Mouse (Mus musculus) myocyte (in vitro differentiated cells): Measurements from ENCODE around the gene Nxf2. TPM values are rescaled to one million over a fixed set of nuclear protein-coding genes. Genes with fewer than 3 reads are reported as not detected.

ENCODE experiments used
- H3K27me3 ChIP-seq: one replicate; pipeline ENCODE4 v1.6.1; 2011; ENCODE audit not compliant: control insufficient read depth, insufficient read depth, insufficient read length
- H3K36me3 ChIP-seq: one replicate; pipeline ENCODE4 v1.6.1; 2011; ENCODE audit not compliant: control insufficient read depth, insufficient read depth
- H3K4me2 ChIP-seq: one replicate; pipeline ENCODE4 v1.6.1; 2011; ENCODE audit warnings: low read depth, control low read depth
- H3K4me3 ChIP-seq: one replicate; pipeline ENCODE4 v1.5.1; 2011; ENCODE audit warnings: mild to moderate bottlenecking, control low read depth, moderate library complexity
- H3K79me2 ChIP-seq: one replicate; pipeline ENCODE4 v1.6.1; 2011; ENCODE audit not compliant: control insufficient read depth, insufficient read depth
- H3ac ChIP-seq: one replicate; pipeline ENCODE4 v1.6.1; 2011; ENCODE audit not compliant: control insufficient read depth, insufficient read length
- CEBPB ChIP-seq: IDR thresholded peaks from 2 replicates; pipeline ENCODE4 v1.6.1; 2011; ENCODE audit warnings: mild to moderate bottlenecking, moderate library complexity; ENCODE audit not compliant: poor library complexity, insufficient read depth, severe bottlenecking
- E2F4 ChIP-seq: IDR thresholded peaks from one replicate; pipeline ENCODE4 v1.6.1; 2011; ENCODE audit warnings: mild to moderate bottlenecking, control low read depth, moderate library complexity; ENCODE audit not compliant: insufficient read depth
- MAX ChIP-seq: IDR thresholded peaks from one replicate; pipeline ENCODE4 v1.6.1; 2011; ENCODE audit warnings: low read depth, mild to moderate bottlenecking, control low read depth
- MYOD1 ChIP-seq, 3 experiments: IDR thresholded peaks; one replicate each; pipeline ENCODE4 v1.6.1; 2011; ENCODE audit warnings: control low read depth in 2 of 3, low read depth in 2 of 3, mild to moderate bottlenecking in 2 of 3, moderate library complexity in 1 of 3; ENCODE audit not compliant: insufficient read length in 2 of 3, control insufficient read depth in 1 of 3
- MYOG ChIP-seq, 3 experiments: IDR thresholded peaks; one replicate each; pipeline ENCODE4 v1.6.1; 2011; ENCODE audit warnings: control low read depth in 2 of 3, low read depth in 2 of 3, mild to moderate bottlenecking in 2 of 3; ENCODE audit not compliant: insufficient read length in 2 of 3, control insufficient read depth in 1 of 3, insufficient read depth in 1 of 3
- POLR2A ChIP-seq: IDR thresholded peaks from one replicate; pipeline ENCODE4 v1.6.1; 2011; ENCODE audit warnings: low read depth, mild to moderate bottlenecking, control low read depth, moderate library complexity; ENCODE audit not compliant: insufficient read length
- POLR2AphosphoS2 ChIP-seq: IDR thresholded peaks from one replicate; pipeline ENCODE4 v1.6.1; 2011; ENCODE audit warnings: low read depth, control low read depth; ENCODE audit not compliant: insufficient read length
- REST ChIP-seq: IDR thresholded peaks from one replicate; pipeline ENCODE4 v1.6.1; 2011; ENCODE audit warnings: mild to moderate bottlenecking, control low read depth, moderate library complexity; ENCODE audit not compliant: insufficient read depth, insufficient read length
- SRF ChIP-seq: IDR thresholded peaks from one replicate; pipeline ENCODE4 v1.6.1; 2011; ENCODE audit warnings: low read depth; ENCODE audit not compliant: control insufficient read depth, insufficient read length
- TCF12 ChIP-seq: IDR thresholded peaks from one replicate; pipeline ENCODE4 v1.6.1; 2011; ENCODE audit warnings: mild to moderate bottlenecking, control low read depth; ENCODE audit not compliant: poor library complexity, insufficient read depth, severe bottlenecking
- TCF3 ChIP-seq: IDR thresholded peaks from one replicate; pipeline ENCODE4 v1.6.1; 2011; ENCODE audit warnings: low read depth, control low read depth; ENCODE audit not compliant: insufficient read length
- USF1 ChIP-seq: IDR thresholded peaks from one replicate; pipeline ENCODE4 v1.6.1; 2011; ENCODE audit warnings: low read depth, mild to moderate bottlenecking, control low read depth, moderate library complexity
- polyA plus RNA-seq: library from polyadenylated mRNA; unstranded; fragments of >200 nt; fragmentation: generic; extraction: Trizol; gene quantifications from one replicate; pipeline ENCODE4 v1.2.1, GENCODE M21; 2012; ENCODE audit warnings: missing spikeins

Gene Nxf2
- polyA plus RNA-seq, 1 experiment, result not detected

- Histone ChIP-seq H3K79me2 (no peaks in the 10 kb centered on the region), H3K36me3 (no peaks in the 10 kb centered on the region), H3K27me3 (no peaks in the 10 kb centered on the region), H3K4me3 (no peak overlapping the region), H3ac (no peak overlapping the region), H3K4me2 (no peak overlapping the region)
- no peak for TF ChIP-seq TCF3
- TF ChIP-seq POLR2A, result no peak
- no peak for TF ChIP-seq TCF12
Observed at GRCm38 (mm10) chrX:134963305-134964094, 1.1 kb downstream of the Nxf2 start.

- Histone ChIP-seq H3K79me2 (no peaks in the 10 kb centered on the region), H3K36me3 (no peaks in the 10 kb centered on the region), H3K27me3 (no peaks in the 10 kb centered on the region), H3ac (no peak overlapping the region), H3K4me3 (no peak overlapping the region), H3K4me2 (no peak overlapping the region)
- TF ChIP-seq POLR2A, result no peak
- no peak for TF ChIP-seq TCF12
Observed at GRCm38 (mm10) chrX:134930361-134930760, 34.2 kb downstream of the Nxf2 start.

GRCm38 (mm10) chrX:134929927-134930326, 34.6 kb downstream of the Nxf2 start:
- no peak overlapping the region for H3K4me3 ChIP-seq
- no peaks in the 10 kb centered on the region for H3K79me2 ChIP-seq
- H3K4me2 ChIP-seq, result no peak overlapping the region
- no peak overlapping the region for H3ac ChIP-seq
- TF ChIP-seq REST (no peak), POLR2A (no peak), SRF (no peak), MAX (no peak), USF1 (no peak), MYOD1 (IDR thresholded peaks at IDR 0.05; ENCODE audit: control insufficient read depth in 1 of 3, insufficient read length in 2 of 3, low read depth in 2 of 3) (no peak), E2F4 (no peak), CEBPB (no peak), TCF3 (no peak)
- H3K36me3 ChIP-seq, result no peaks in the 10 kb centered on the region
- no peaks in the 10 kb centered on the region for H3K27me3 ChIP-seq

- Histone ChIP-seq H3ac (no peak overlapping the region), H3K4me2 (no peak overlapping the region), H3K79me2 (no peaks in the 10 kb centered on the region), H3K36me3 (no peaks in the 10 kb centered on the region), H3K27me3 (no peaks in the 10 kb centered on the region), H3K4me3 (no peak overlapping the region)
- TF ChIP-seq E2F4, result no peak
- no peak for TF ChIP-seq TCF12
- TF ChIP-seq REST, result no peak
- TF ChIP-seq SRF, result no peak
- no peak for TF ChIP-seq USF1
- TF ChIP-seq MAX, result no peak
- TF ChIP-seq POLR2AphosphoS2, result no peak
- no peak for TF ChIP-seq CEBPB
- no peak for TF ChIP-seq MYOG (IDR thresholded peaks at IDR 0.05; ENCODE audit: control insufficient read depth in 1 of 3, insufficient read depth in 1 of 3, insufficient read length in 2 of 3, low read depth in 2 of 3)
- no peak for TF ChIP-seq POLR2A
- no peak for TF ChIP-seq TCF3
- no peak for TF ChIP-seq MYOD1 (IDR thresholded peaks at IDR 0.05; ENCODE audit: control insufficient read depth in 1 of 3, insufficient read length in 2 of 3, low read depth in 2 of 3)
Observed at GRCm38 (mm10) chrX:134925058-134925457, 39.5 kb downstream of the Nxf2 start.

GRCm38 (mm10) chrX:134923675-134924424, 40.7 kb downstream of the Nxf2 start:
- Histone ChIP-seq H3K36me3 (no peaks in the 10 kb centered on the region), H3K27me3 (no peaks in the 10 kb centered on the region), H3K4me3 (no peak overlapping the region), H3ac (no peak overlapping the region), H3K79me2 (no peaks in the 10 kb centered on the region), H3K4me2 (no peak overlapping the region)
- TF ChIP-seq USF1 (no peak), MYOG (IDR thresholded peaks at IDR 0.05; ENCODE audit: control insufficient read depth in 1 of 3, insufficient read depth in 1 of 3, insufficient read length in 2 of 3, low read depth in 2 of 3) (no peak), CEBPB (no peak), POLR2AphosphoS2 (no peak), POLR2A (no peak), SRF (no peak), E2F4 (no peak), TCF3 (no peak)
